Mouse (Mus musculus) thymus, postnatal 4 days (tissue): ENCODE data around the gene Cdc42ep2.

Experiments
- DNase-seq: peaks from one replicate; pipeline ENCODE4 v3.0.0; 2021

Cdc42ep2 gene

GRCm38 (mm10) chr19:5924713-5925093, at the start of gene Cdc42ep2:
TSS of gene Cdc42ep2 (minus strand) at chr19:5924816.
- DNase-seq, result peak; percentile 98

DNA sequence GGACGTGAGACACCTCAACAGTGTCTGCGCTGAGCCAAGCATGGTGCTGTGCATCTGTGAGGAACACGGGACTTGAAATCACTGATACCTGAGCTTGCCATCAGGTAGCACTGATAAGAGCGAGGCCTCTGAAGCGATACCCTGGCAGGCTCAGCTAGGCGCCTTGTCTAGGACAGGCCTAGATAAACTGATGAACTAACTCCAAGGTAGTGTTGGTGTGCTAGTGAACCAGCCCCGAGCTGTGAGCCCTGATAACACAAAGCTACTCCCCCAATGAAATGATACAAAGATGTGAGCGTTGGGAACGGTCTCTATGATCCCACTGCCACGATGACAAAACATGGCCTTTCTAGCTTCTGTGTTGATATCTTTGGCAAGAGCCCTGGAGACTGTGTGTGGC, 43.0 kb upstream of the Cdc42ep2 start:
- no peak for DNase-seq

GRCm38 (mm10) chr19:5966786-5967185, 42.2 kb upstream of the Cdc42ep2 start:
- no peak for DNase-seq

- DNase-seq, result no peak
Observed at GRCm38 (mm10) chr19:5965910-5966309, 41.3 kb upstream of the Cdc42ep2 start.

DNA sequence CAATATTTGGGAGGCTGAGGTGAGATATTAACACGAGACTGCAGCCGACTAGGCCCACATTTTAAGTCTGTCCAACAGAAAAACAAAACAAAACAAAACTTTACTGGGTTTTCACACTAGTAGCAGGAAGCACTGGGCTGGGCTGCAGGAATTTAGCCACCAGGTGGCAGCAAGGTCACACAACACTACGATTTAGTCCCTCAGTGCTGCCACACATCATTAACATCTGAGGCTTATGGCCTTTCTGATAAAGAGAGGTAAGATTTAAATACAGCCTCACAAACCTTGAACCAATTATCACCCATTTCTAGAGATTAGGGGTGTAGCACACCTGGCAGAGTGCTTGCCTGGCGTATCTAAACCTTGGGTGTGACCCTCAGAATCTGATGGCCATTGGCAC, 40.7 kb upstream of the Cdc42ep2 start:
- peak; percentile 89 for DNase-seq

GRCm38 (mm10) chr19:5964804-5965203, 40.2 kb upstream of the Cdc42ep2 start:
- DNase-seq, result no peak

- DNase-seq, result peak; percentile 95
Observed at GRCm38 (mm10) chr19:5963883-5964562, 39.4 kb upstream of the Cdc42ep2 start, which contains the start of gene Pola2. TSS of gene Pola2 (minus strand) at chr19:5964202.

- no peak for DNase-seq
Observed at GRCm38 (mm10) chr19:5962651-5963050, 38.0 kb upstream of the Cdc42ep2 start.

- no peak for DNase-seq
Observed at GRCm38 (mm10) chr19:5957371-5957770, 32.8 kb upstream of the Cdc42ep2 start.

DNA sequence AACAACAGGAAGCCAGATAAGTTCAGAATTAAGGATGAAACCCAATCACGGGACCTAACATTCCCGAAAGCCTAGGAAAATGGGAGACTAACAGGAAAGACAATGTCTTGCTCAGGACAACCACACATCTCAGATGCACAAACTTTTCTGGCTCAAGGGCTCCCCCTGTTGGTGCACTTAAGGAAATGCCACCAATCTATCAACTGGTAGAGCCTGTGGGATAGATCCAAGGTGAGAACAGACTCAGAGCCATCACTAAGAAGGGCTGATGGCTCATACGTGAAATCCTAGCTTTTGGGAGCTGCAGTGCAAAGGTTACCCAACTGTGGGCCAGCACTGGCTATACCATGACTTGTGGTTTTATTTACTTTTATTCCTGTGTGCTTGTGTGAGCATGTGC, 32.1 kb upstream of the Cdc42ep2 start:
- DNase-seq, result peak; percentile 85

DNA sequence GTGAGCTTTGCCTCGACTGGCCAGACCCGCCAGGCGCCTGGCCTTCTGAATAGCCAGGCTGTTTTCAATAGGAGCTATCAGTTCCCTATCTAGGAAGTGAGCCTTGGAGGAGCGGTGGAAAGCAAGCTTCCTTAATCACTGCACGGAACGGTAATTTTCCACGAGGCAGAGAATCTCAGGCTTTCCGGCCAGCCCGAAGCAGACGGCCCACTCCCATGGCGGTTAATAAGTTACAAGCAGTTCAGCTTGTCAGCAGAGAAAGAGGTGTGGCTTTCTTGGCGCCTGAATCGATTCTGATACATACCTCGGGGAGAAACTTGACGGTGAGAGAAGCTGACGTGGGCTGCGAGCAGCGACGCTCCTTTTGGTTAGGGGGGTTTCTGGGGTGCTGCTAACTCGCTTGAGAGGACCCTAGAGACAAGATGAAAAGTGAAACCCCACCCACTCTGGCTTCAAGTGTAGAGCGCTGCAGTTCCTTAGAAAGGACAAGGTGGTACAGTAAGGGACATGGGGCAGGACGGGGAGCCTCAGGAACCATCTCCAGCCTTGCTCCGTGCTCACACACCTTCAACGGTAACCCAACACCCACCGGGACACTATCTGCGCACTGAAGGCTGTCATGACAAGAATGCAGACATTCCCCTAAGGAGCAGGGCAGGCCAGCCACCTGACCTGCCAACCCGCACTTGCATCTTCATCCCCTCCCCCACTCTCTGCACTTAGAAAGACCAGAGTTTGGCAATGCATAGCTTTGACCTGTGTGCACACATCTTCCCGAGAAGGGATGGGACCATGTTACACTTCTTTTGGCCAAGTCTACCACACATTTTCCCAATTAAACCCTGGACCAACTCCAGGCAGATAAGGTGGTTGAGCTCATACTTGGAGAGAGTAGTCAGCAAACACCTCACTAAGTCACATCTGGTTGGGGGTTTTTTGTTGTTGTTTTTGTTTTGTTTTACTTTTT, 31.4 kb upstream of the Cdc42ep2 start:
- no peak for DNase-seq

GRCm38 (mm10) chr19:5954936-5955335, 30.3 kb upstream of the Cdc42ep2 start:
- DNase-seq, result no peak

DNA sequence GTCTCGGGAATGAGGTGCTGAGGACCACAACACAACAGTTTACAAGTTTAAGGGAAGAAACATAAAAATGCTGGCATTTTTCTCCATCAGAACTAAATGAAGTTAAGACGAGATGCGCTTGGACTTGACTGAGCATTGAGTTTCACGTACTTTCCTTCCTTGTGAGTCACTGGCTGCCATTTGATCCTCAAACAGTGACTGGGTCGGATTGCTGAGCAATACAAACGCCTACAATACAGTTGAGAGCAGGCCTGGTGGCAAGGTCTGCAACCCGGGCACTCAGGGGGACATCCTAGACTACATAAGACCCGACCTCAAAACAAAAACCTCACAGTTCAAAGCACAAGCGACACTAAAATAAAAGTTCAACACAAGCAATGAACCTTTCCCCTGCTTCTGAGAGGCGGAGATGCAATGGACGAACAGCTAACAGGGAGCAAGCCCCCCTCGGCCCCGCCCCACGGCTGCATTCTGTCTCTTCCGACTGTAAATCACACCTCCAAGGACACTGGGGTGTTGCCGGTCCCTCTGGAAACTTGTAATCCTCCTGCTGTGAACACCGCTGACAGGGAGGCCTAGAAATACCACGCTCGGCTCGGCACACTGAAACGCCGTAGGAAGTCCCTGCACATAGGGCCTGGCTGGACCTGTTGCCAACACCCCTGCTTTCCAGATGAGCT, 29.6 kb upstream of the Cdc42ep2 start:
- DNase-seq, result no peak

DNA sequence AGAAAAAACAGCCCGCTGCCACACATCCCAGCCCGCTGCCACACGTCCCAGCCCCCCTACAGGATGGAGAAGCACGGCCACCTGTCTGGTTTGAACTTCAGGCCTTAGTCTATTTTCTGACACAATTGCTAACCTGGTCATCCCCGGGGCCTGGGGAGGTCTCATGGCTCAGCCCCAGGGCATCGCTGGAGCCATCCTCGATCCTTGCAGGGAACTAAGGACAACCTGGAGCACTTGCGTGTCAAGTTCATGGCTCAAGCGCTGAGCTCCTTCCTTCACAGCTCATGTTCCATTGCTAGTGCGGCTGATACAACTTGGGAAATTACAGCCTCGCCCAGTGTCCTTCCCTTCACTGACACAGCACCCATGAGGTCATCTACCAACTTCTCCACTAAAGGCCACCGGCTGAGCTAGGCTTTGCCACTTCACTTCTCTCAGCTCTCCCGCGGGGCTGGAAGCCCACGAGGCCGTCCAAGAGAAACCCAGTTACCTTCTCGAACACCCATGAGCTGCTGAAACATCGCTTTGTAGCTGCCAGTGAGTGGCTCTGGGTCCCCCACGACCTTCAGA, 28.7 kb upstream of the Cdc42ep2 start:
- no peak for DNase-seq

DNA sequence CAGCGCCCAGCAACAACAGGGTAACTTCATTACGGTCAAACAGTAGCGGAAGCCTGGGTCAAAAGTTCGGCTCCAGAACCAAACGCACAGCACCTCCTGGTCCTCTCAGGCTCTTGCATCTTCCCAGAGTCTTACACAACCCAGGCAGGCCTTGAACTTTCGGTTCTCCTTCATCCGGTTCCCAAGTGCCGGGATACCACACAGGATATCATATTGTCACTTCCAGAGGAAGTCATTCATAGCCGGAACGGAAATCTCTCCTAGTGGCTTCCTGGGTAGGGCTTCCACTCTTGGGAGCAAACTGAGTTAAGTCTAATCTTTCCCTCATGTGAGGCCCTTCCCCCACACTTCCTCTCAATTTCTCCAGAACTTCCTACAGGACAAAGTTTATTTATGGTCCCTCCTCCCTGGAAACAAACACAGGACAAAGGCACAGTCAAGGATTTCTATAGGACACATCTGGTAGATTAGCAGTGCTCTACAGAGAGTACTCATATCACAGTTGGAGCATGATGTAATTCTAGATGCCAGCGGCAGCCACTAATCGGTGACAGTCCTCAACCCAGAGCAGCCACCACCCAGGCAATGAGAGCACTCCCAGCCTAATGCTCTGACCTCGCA, 27.6 kb upstream of the Cdc42ep2 start:
- no peak for DNase-seq

DNA sequence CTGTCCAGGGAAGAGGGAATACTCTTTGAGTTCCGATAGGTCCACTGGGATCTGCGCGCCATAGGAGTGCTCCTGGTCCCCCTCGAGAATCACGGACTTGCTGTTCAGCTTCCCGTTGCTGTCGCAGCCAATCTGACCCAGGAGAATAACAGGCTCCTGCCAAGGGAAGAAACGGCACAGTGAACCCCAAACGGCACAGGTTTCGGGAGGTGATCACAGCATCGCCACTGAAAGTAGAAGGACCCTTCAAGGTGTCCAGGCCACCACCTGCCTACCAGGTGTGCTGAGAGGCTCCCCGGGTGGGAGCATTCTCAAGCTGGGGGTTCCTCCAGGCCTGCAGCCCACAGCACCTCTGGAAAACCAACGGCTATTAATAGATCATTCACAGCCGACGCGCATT, 27.0 kb upstream of the Cdc42ep2 start:
- no peak for DNase-seq

GRCm38 (mm10) chr19:5950218-5950617, 25.6 kb upstream of the Cdc42ep2 start:
- no peak for DNase-seq

- DNase-seq, result no peak
Observed at GRCm38 (mm10) chr19:5945891-5946290, 21.3 kb upstream of the Cdc42ep2 start.

GRCm38 (mm10) chr19:5945027-5945426, 20.4 kb upstream of the Cdc42ep2 start:
- no peak for DNase-seq

DNA sequence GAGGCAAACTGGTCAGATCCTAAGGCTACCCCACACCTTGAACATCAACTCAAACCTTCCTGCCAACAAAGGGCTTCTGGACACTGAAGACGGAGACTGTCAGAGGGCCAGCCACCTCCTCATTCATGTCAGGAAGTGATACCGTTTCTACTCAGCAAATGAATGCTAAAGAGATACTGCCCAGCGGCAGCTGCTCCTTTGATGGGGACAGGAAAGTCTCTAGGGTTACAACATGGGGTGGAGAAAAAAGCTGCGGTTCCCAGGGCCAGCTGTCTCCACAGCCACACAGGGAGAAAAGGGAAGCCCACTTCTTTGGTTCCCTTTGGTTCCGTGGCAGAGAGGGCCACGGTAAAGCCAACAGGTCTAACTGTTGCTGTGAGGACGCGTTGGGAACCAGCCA, 19.5 kb upstream of the Cdc42ep2 start:
- no peak for DNase-seq

DNA sequence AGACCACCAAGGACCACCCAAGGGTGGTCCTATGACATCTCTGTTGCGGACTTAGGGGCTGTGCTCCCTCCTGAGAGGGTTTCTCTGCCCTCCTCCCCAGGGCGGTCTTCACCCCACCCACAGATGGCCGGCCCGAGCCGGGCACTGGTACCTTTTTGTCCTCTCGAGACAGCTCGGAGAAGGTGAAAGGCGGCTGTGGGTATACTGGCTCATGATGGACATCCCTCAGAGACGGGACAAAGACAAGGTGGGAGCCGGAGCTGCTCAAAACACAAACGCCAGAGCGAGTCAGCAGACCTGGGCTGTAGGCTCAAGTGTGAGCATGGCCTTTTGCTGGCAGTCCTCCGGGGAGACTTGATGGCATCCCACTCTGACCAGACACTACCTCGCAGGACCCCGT, 18.8 kb upstream of the Cdc42ep2 start:
- DNase-seq, result no peak

DNA sequence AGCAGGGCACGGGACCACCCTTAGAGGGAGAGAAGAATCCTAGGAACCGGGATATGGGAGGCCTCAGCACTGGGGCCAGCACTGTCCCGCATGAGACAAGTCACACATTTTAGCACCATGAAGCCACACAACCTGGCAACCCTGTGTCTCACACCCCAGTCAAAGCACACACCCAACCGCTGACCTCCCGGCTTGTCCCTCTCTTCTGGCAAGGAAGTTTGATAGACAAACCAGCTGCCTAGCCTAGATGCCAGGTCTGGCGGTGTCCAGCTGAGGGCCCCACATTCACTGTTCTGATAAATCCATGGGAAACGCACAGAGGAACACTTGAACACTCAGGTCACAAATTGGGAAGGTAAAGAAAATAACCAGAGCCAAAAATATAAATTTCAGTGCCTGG, 18.0 kb upstream of the Cdc42ep2 start:
- no peak for DNase-seq

DNA sequence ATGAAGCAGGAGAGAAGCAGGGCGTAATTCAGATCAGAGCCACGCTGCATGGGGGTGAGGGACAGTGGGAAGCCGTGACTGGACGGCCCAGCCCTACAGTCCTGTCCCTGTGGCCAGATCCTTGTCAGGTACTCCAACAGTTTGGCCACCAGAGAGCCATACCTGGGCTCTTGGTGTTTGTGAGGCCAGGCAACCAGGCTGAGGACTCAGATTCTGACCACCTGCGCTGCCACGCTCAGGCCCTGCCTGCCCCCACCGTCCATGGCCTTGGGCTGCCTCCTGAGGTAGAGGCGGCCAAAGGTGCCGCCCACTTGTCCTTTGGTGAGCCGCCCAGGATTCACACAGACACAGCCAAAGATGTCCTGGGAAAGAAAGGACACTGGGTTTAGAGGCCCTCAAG, 16.0 kb upstream of the Cdc42ep2 start:
- no peak for DNase-seq
